ENCODE assay signal across 7 mouse cellular contexts in the genomic region with DNA sequence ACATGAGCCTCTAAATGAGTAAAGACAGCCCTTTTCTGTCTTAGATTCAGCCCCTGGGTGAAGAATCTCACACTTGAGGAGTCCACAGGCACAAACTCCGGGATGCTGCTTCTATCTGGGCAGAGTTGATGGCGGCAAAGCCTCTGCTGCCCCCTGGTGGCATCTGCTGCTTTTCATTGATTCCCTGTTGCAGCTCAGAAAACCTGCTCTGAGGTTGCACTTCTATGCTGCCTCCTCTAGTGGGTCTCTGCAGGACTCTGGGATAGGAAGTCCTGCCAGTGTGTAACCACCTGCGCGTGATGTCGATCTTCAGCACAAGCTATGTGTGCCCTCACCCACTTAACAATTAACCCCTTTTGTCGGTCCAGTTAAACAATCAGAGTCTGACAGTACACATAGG. TPM values are rescaled to one million over a fixed set of nuclear protein-coding genes. Genes with fewer than 3 reads are reported as not detected.
DNase-seq lines count a peak whose midpoint lies in the region; ATAC-seq and TF ChIP-seq lines count a peak whose summit lies in the region.

No protein-coding gene starts in this region.

- DNase-seq in adrenal gland, adult 8-10 months = peak; percentile 80
- DNase-seq in embryo, embryonic 9.5 days (ENCODE audit: extremely low spot score) = peak; percentile 92
- DNase-seq in left cerebral cortex, postnatal 36 days (ENCODE audit: low spot score in 2 of 2) = peak; percentile 87 to 92
- peak; percentile 80 for DNase-seq in skeletal muscle tissue, adult 2 months (ENCODE audit: low read depth, low spot score)

- no peak overlapping the region for H3K9ac ChIP-seq in intestine, postnatal 0 days (ENCODE audit: low read depth, low read length)
- H3K9ac ChIP-seq in midbrain, embryonic 12.5 days (replicated peaks) = no peak overlapping the region

- no peak overlapping the region for H3K4me3 ChIP-seq in intestine, postnatal 0 days (ENCODE audit: low read depth, low read length)
- H3K4me3 ChIP-seq in midbrain, embryonic 12.5 days = no peak overlapping the region

- no peaks in the 10 kb centered on the region for H3K9me3 ChIP-seq in intestine, postnatal 0 days (ENCODE audit: control insufficient read depth)
- H3K9me3 ChIP-seq in midbrain, embryonic 12.5 days = no peaks in the 10 kb centered on the region

- H3K4me1 ChIP-seq in intestine, postnatal 0 days (replicated peaks; ENCODE audit: control insufficient read depth, insufficient read depth, low read length) = no peaks in the 10 kb centered on the region
- peaks cover 3% of the 10 kb centered on the region; the same call in 1 of the 2 replicates for H3K4me1 ChIP-seq in midbrain, embryonic 12.5 days

- intact Hi-C loops in left cerebral cortex, postnatal 36 days (cut with DNase I) = loop anchor here (2.0 to 5.0 kb wide), 4 partner anchors 85 to 628 kb away; no protein-coding TSS in a partner anchor

- TF ChIP-seq CTCF in intestine, postnatal 0 days (IDR thresholded peaks at IDR 0.05; ENCODE audit: low read depth) = peak; percentile 99

- WGBS in intestine, postnatal 0 days = 3% methylated on average over 6 of the region's 6 CpGs
- WGBS in midbrain, embryonic 12.5 days = 5% methylated on average over 6 of the region's 6 CpGs

- no peak overlapping the region; the same call in 1 of the 2 replicates for H3K4me2 ChIP-seq in intestine, postnatal 0 days (replicated peaks; ENCODE audit: low read depth)
- H3K4me2 ChIP-seq in midbrain, embryonic 12.5 days (replicated peaks) = no peak overlapping the region

- H3K36me3 ChIP-seq in intestine, postnatal 0 days (ENCODE audit: control insufficient read depth, insufficient read depth) = no peaks in the 10 kb centered on the region
- H3K36me3 ChIP-seq in midbrain, embryonic 12.5 days = no peaks in the 10 kb centered on the region

- peak; percentile 87 for ATAC-seq in granulocyte monocyte progenitor cell, adult 5-6 weeks (replicated peaks; ENCODE audit: poor library complexity, severe bottlenecking)
- peak; percentile 80 for ATAC-seq in intestine, postnatal 0 days
- ATAC-seq in midbrain, embryonic 12.5 days (ENCODE audit: low FRiP score, low read depth) = peak; percentile 74

- no peak overlapping the region for H3K27ac ChIP-seq in intestine, postnatal 0 days (ENCODE audit: low read depth, low read length)
- no peak overlapping the region for H3K27ac ChIP-seq in midbrain, embryonic 12.5 days (replicated peaks)

- no peaks in the 10 kb centered on the region for H3K27me3 ChIP-seq in intestine, postnatal 0 days (replicated peaks; ENCODE audit: control insufficient read depth, insufficient read depth, low read length)
- H3K27me3 ChIP-seq in midbrain, embryonic 12.5 days = no peaks in the 10 kb centered on the region; the same call in 1 of the 2 replicates

RNA-seq across cellular contexts. Expression of a gene that starts 4.3 kb away (rescaled TPM):
- 10 to 100 TPM; 53.6 to 59.3 (median 57.8) TPM for total RNA-seq in adrenal gland, adult 8-10 months (2022)
- total RNA-seq in granulocyte monocyte progenitor cell, adult 5-6 weeks (2014; fragmentation: Nextera tagmentation) = 131 and 212 TPM in 2 replicates
- total RNA-seq in granulocyte monocyte progenitor cell, adult 5-6 weeks (2017) = 358 and 378 TPM in 2 replicates
- 28.7 and 30.7 TPM in 2 replicates for polyA plus RNA-seq in intestine, postnatal 0 days (2015; fragmentation: Nextera tagmentation; extraction: Ambion mirVana)
- total RNA-seq in left cerebral cortex, postnatal 36 days (2021) = 10 to 100 TPM; 55.1 to 72.5 TPM
- polyA plus RNA-seq in midbrain, embryonic 12.5 days (2016; fragmentation: Nextera tagmentation; extraction: Ambion mirVana) = 162 and 170 TPM in 2 replicates

RNA-seq across cellular contexts. Expression of a gene that starts 19.2 kb away (rescaled TPM):
- total RNA-seq in adrenal gland, adult 8-10 months (2022) = 10 to 100 TPM in 3 of 4 experiments, 1 to 10 TPM in 1; 9.1 to 13.0 (median 10.3) TPM
- 13.1 and 13.2 TPM in 2 replicates for total RNA-seq in granulocyte monocyte progenitor cell, adult 5-6 weeks (2014; fragmentation: Nextera tagmentation)
- total RNA-seq in granulocyte monocyte progenitor cell, adult 5-6 weeks (2017) = 6.3 TPM in 2 replicates
- polyA plus RNA-seq in intestine, postnatal 0 days (2015; fragmentation: Nextera tagmentation; extraction: Ambion mirVana) = 3.3 and 3.4 TPM in 2 replicates
- total RNA-seq in left cerebral cortex, postnatal 36 days (2021) = 10 to 100 TPM; 17.7 to 19.7 TPM
- 7.0 and 7.4 TPM in 2 replicates for polyA plus RNA-seq in midbrain, embryonic 12.5 days (2016; fragmentation: Nextera tagmentation; extraction: Ambion mirVana)

RNA-seq across cellular contexts. Expression of a gene that starts 42.1 kb away (rescaled TPM):
- 1 to 10 TPM; 2.1 to 2.6 (median 2.4) TPM for total RNA-seq in adrenal gland, adult 8-10 months (2022)
- 21.0 and 30.7 TPM in 2 replicates for total RNA-seq in granulocyte monocyte progenitor cell, adult 5-6 weeks (2014; fragmentation: Nextera tagmentation)
- total RNA-seq in granulocyte monocyte progenitor cell, adult 5-6 weeks (2017) = 24.6 and 27.9 TPM in 2 replicates
- polyA plus RNA-seq in intestine, postnatal 0 days (2015; fragmentation: Nextera tagmentation; extraction: Ambion mirVana) = 7.6 and 8.9 TPM in 2 replicates
- total RNA-seq in left cerebral cortex, postnatal 36 days (2021) = 1 to 10 TPM; 1.4 to 1.5 TPM
- polyA plus RNA-seq in midbrain, embryonic 12.5 days (2016; fragmentation: Nextera tagmentation; extraction: Ambion mirVana) = 17.8 and 21.3 TPM in 2 replicates

RNA-seq across cellular contexts. Expression of a gene that starts 42.5 kb away (rescaled TPM):
- total RNA-seq in adrenal gland, adult 8-10 months (2022) = 100 to 1,000 TPM; 103 to 174 (median 153) TPM
- total RNA-seq in granulocyte monocyte progenitor cell, adult 5-6 weeks (2014; fragmentation: Nextera tagmentation) = 28.2 and 35.6 TPM in 2 replicates
- total RNA-seq in granulocyte monocyte progenitor cell, adult 5-6 weeks (2017) = 60.0 and 68.4 TPM in 2 replicates
- polyA plus RNA-seq in intestine, postnatal 0 days (2015; fragmentation: Nextera tagmentation; extraction: Ambion mirVana) = 111 and 112 TPM in 2 replicates
- 10 to 100 TPM; 23.5 to 27.4 TPM for total RNA-seq in left cerebral cortex, postnatal 36 days (2021)
- polyA plus RNA-seq in midbrain, embryonic 12.5 days (2016; fragmentation: Nextera tagmentation; extraction: Ambion mirVana) = 45.2 and 48.2 TPM in 2 replicates

Comparison
In these comparisons a context has a peak if more than half of its experiments do, and no peak if none do; other contexts are left out.
1. RNA of a gene that starts 42.1 kb away (total RNA-seq): 21.0 to 30.7 TPM in granulocyte monocyte progenitor cell, adult 5-6 weeks; 2.1 to 2.6 TPM in adrenal gland, adult 8-10 months and 1.4 to 1.5 TPM in left cerebral cortex, postnatal 36 days; every median in the first group is over 4 times any median in the second.
2. Peak in every context shown above with its lines, with median percentiles within 50 percentile points of each other: DNase-seq and ATAC-seq.